Mouse (Mus musculus) midbrain, postnatal 0 days (tissue): ENCODE measurements around the gene Cp. TPM values are rescaled to one million over a fixed set of nuclear protein-coding genes. Genes with fewer than 3 reads are reported as not detected.
"Not testable (repeated sequence)": the region's sequence is repeated elsewhere in the genome, so short reads cannot be mapped to it uniquely, and the experiment has no call there.

Experiments used
- ATAC-seq: fragments of 200-750 bp; cut with Nextera tagmentation; 2 replicates; pipeline ENCODE4 v1.8.0; 2017; ENCODE audit warnings: moderate number of reproducible peaks, mild to moderate bottlenecking, moderate TSS enrichment, moderate library complexity; ENCODE audit not compliant: low FRiP score
- DNase-seq: peaks from one replicate; pipeline ENCODE4 v3.0.0-alpha.2; 2015; ENCODE audit warnings: low spot score
- H3K27ac ChIP-seq: fragments of 300-500 bp; sonication (generic); 2 replicates; pipeline ENCODE4 v1.5.1; 2014; ENCODE audit warnings: low read depth, mild to moderate bottlenecking, low read length, mixed read lengths
- H3K27me3 ChIP-seq: fragments of 300-500 bp; sonication (generic); 2 replicates; pipeline ENCODE4 v1.6.1; 2014; ENCODE audit warnings: low read length, control low read depth, mixed read lengths; ENCODE audit not compliant: insufficient read depth
- H3K36me3 ChIP-seq: fragments of 300-500 bp; sonication (generic); 2 replicates; pipeline ENCODE4 v1.6.1; 2014; ENCODE audit warnings: low read length, control low read depth, mixed read lengths; ENCODE audit not compliant: insufficient read depth
- H3K4me1 ChIP-seq: fragments of 300-500 bp; sonication (generic); 2 replicates; pipeline ENCODE4 v1.6.1; 2014; ENCODE audit warnings: mild to moderate bottlenecking, control low read depth, antibody characterized with exemption, low read length, mixed read lengths; ENCODE audit not compliant: insufficient read depth
- H3K4me2 ChIP-seq: fragments of 300-500 bp; sonication (generic); 2 replicates; pipeline ENCODE4 v1.6.1; 2014; ENCODE audit warnings: low read depth, mild to moderate bottlenecking, low read length, mixed read lengths; ENCODE audit not compliant: poor library complexity, severe bottlenecking
- H3K4me3 ChIP-seq: fragments of 300-500 bp; sonication (generic); 2 replicates; pipeline ENCODE4 v1.5.1; 2014; ENCODE audit warnings: low read depth, mild to moderate bottlenecking, low read length, moderate library complexity
- H3K9ac ChIP-seq: fragments of 300-500 bp; sonication (generic); replicated peaks from 2 replicates; pipeline ENCODE4 v1.6.1; 2014; ENCODE audit warnings: mild to moderate bottlenecking, low read length, moderate library complexity, mixed read lengths; ENCODE audit not compliant: poor library complexity, severe bottlenecking
- H3K9me3 ChIP-seq: fragments of 300-500 bp; sonication (generic); 2 replicates; pipeline ENCODE4 v1.6.1; 2016; ENCODE audit warnings: low read length, control low read depth
- CTCF ChIP-seq: IDR thresholded peaks from 2 replicates; pipeline ENCODE4 v1.5.1; 2016; ENCODE audit warnings: antibody characterized with exemption, mild to moderate bottlenecking
- WGBS: fragments of 180-500 bp; shearing (Covaris S2); extraction: QIAGEN DNeasy Blood & Tissue Kit; methylation state at CpG from one replicate; pipeline ENCODE4 v1.1.7; 2014; 5-methylcytosine and 5-hydroxymethylcytosine counted together
- polyA plus RNA-seq: library from polyadenylated mRNA; unstranded; fragments of >200 nt; fragmentation: Nextera tagmentation; extraction: Ambion mirVana; gene quantifications from 2 replicates; pipeline ENCODE4 v1.2.1, GENCODE M21; 2015
- total RNA-seq: library from RNA; depleted of rRNA; stranded (reverse); fragments of >200 nt; gene quantifications from 2 replicates; pipeline ENCODE4 v1.2.3, GENCODE M21; 2014; rRNA removed

Cp gene
- total and polyA plus RNA-seq, 2 experiments from 2014 or later = 12.2 to 13.3 TPM

DNA sequence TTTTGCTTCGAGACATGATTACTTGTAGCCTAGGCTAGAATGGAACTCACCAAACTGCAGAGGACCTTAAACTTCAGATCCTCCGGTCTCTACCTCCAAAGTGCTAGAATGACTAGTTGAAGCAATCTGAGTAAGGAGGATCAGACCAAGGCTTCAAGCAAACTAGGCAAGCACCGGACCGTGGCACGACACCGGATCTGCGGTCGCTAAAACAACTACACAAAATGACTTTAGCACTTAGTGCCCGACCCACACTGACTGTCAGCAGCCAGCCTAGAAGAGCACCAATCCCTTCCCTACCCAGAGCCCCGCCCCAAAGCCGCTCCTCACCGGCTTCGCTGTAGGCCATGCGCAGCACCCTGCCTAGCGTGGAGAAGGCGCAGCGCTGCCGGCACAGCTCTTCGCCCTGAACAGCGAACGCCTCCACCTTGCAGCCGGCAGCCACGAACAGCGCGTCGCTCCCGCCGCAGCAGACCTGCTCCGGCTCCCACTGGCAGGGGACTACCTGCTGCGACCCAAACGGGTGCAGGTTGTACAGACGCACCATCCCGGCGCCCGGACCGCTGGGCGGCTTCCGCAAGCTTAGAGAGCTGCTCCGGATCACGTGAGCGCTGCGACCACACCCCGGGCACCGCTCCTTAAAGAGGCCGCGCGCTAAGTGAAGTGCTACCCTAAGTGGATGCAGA lies 78.0 kb downstream of the Cp start, which contains the start of gene Hps3:
Hps3 (minus strand) TSS at position 597 of the 686 bp plus-strand sequence.
- Histone ChIP-seq H3K27ac (peak within 1 kb of the TSS; percentile 62), H3K9me3 (no peaks in the 10 kb centered on the region), H3K4me3 (peak within 1 kb of the TSS; percentile 90), H3K4me1 (peaks cover 7% of the 10 kb centered on the region; the same call in 1 of the 2 replicates), H3K36me3 (no peaks in the 10 kb centered on the region), H3K27me3 (no peaks in the 10 kb centered on the region), H3K4me2 (peak within 1 kb of the TSS; percentile 76), H3K9ac (peak within 1 kb of the TSS; percentile 64)
- no peak; the same call in 1 of the 2 replicates for TF ChIP-seq CTCF
- peak; percentile 97 for ATAC-seq
- WGBS = under 1% methylated on average over 47 of the region's 47 CpGs
- peak; percentile 86 for DNase-seq

DNA sequence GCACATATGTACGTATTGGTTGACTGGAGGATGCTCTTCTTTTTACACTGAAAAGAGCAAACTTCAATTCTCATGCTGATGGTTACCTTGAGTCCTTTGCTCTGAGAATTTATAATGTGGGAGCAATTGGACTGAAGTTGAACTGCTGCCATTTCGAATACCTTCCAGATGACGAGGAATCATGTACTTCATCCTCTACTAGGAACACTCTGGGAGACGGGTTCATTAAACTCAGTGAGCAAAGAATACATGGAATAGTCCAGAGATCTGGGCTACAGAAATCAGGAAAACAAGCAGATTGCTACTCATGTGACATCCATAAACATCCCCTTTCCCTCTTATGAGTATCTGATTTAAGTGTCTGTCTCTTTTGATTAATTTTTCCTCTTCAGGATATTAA lies 79.2 kb downstream of the Cp start:
- H3K4me2 ChIP-seq = no peak overlapping the region
- no peak overlapping the region for H3K9ac ChIP-seq
- TF ChIP-seq CTCF = no peak
- H3K36me3 ChIP-seq = no peaks in the 10 kb centered on the region
- DNase-seq (no peak), ATAC-seq (no peak)
- 79% methylated on average over 4 of the region's 4 CpGs for WGBS
- H3K27ac ChIP-seq = no peak overlapping the region
- H3K27me3 ChIP-seq = no peaks in the 10 kb centered on the region
- no peaks in the 10 kb centered on the region for H3K9me3 ChIP-seq
- H3K4me3 ChIP-seq = no peak overlapping the region
- peaks cover 7% of the 10 kb centered on the region; the same call in 1 of the 2 replicates for H3K4me1 ChIP-seq

DNA sequence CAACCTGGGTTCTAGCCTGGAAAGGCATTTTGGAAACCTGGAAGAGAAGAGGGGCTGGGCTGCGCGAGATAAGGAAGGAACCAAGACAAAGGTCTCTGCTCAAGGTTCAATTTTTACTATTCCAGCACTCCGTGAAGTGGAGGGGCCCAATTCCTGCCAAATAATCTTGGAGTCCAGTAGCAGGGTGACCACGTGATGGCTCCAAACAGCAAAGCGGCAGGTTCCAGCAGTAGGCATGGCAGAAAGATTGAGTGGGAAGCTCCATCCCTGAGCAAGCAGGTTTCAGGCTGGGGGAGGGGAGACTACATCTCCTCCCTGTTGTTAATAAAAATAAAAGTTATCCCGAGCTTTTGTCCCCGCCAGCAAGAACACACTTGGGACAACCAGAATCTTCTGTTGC lies 84.6 kb downstream of the Cp start:
- H3K9ac ChIP-seq, H3K4me1 ChIP-seq, H3K27me3 ChIP-seq, DNase-seq, H3K4me3 ChIP-seq, H3K36me3 ChIP-seq, H3K27ac ChIP-seq, H3K9me3 ChIP-seq, ATAC-seq, H3K4me2 ChIP-seq: not testable (repeated sequence)
- 91% methylated on average over 7 of the region's 7 CpGs for WGBS

DNA sequence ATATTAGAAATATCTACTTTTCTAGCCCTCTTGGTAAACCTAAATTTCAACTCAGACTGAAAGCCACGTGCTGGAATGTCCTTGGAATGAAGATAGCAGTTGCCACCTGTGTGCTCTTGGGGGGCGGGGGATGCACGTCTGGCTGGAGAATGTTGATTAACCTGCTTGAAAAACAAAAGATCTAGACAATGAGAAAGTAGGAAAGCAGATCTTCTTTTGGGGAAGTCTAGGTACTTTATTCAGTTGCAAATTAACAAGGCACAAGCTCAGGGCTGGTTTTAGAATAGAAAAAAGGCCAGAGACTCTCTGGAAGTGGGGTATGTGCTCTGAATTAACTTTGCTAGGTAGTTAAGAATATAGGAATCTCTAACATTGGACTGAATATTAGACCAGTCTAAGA lies 87.9 kb downstream of the Cp start:
- WGBS = 73% methylated on average over 3 of the region's 3 CpGs
- not testable (repeated sequence) for ATAC-seq, H3K27ac ChIP-seq

DNA sequence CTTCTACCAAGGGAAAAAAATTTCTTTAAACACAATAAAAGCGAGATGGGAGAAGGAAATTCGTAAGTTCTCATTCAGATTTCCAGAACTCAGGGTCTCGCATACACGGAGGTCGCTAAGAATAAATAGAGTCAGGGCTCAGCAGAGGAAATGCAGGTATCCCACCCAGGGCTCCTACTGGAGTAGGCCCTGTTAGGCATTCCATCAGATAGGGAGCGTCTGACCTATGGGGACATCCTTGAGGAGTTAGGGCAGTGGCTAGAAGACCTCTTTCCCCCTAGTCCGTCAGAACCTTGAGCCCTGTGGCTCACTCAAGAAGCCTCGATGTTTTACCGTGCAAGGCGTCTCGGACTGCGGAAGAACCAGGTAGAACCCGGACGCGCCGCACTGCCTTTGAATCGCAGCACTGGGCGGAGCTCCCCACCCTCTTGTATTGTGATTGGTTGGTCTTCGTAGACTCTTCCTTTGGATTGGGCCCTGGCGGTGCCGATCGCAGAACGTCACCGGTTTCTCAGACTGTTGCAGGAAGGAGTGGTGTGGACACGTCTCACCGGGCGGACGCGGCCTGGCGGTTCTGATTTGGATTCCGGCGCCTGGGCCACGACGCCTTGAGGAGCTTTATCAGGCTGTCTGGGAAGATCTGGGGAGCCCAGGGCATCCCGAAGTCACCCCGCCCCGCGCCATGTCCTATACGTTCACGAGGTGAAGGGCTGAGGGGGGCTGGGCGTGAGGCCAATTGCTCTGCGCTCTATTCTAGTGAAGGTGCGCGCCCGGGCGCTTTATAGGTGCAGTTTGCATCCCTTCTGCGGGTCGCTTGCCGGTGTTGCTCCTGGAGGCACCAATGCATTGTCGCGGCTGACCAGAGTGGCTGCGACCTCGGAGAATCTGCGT lies 100.7 kb downstream of the Cp start, which contains the start of gene Hltf:
Hltf (plus strand) TSS at position 506 of the 891 bp plus-strand sequence.
- no peaks in the 10 kb centered on the region for H3K4me1 ChIP-seq
- no peaks in the 10 kb centered on the region for H3K27me3 ChIP-seq
- H3K4me2 ChIP-seq = peak within 1 kb of the TSS; percentile 63
- H3K9me3 ChIP-seq = no peaks in the 10 kb centered on the region
- peak within 1 kb of the TSS; percentile 85 for H3K27ac ChIP-seq
- peak within 1 kb of the TSS; percentile 76 for H3K9ac ChIP-seq
- TF ChIP-seq CTCF = no peak
- ATAC-seq (peak; percentile 100), DNase-seq (peak; percentile 96)
- peak within 1 kb of the TSS; percentile 77 for H3K4me3 ChIP-seq
- H3K36me3 ChIP-seq = no peaks in the 10 kb centered on the region
- under 1% methylated on average over 49 of the region's 54 CpGs for WGBS

More for the DNA sequence above, 87.9 kb downstream of the Cp start:
- H3K4me1 ChIP-seq, H3K9me3 ChIP-seq, H3K9ac ChIP-seq, H3K4me2 ChIP-seq, H3K27me3 ChIP-seq, H3K4me3 ChIP-seq, DNase-seq, H3K36me3 ChIP-seq: not testable (repeated sequence)

DNA sequence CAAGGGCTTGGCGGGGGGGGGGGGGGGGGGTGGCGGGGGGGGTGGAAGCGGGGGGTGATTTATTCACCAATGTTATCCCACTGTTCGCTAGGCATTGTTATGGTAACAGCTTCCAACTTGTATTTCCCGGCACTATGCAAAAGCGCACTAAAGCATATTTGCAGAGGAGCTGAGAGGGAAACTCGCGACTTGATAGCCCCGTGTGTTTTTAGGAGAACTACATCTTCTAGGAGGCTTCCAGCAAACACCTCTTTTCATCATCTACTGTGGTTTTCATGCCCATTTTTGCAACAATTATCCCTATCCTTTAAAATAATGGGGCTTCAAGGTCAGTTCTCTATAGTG lies 101.3 kb downstream of the Cp start:
- H3K9ac ChIP-seq = peak overlapping the region; percentile 76
- H3K4me3 ChIP-seq = peak overlapping the region; percentile 77
- H3K36me3 ChIP-seq = no peaks in the 10 kb centered on the region
- H3K27ac ChIP-seq = peak overlapping the region; percentile 85
- WGBS = 0% methylated on average over 8 of the region's 9 CpGs
- ATAC-seq (no peak), DNase-seq (no peak)
- no peaks in the 10 kb centered on the region for H3K27me3 ChIP-seq
- H3K9me3 ChIP-seq = no peaks in the 10 kb centered on the region
- no peaks in the 10 kb centered on the region for H3K4me1 ChIP-seq
- no peak for TF ChIP-seq CTCF
- H3K4me2 ChIP-seq = peak overlapping the region; percentile 61

Other genes with a start within 250 kb of the Cp start
- 16.3 and 18.5 TPM in 2 replicates for gene Hps3, start 78.3 kb downstream of the Cp start, total RNA-seq
- 8.4 and 9.3 TPM in 2 replicates for gene Hps3, start 78.3 kb downstream of the Cp start, polyA plus RNA-seq
- gene Hltf, start 100.8 kb downstream of the Cp start, total RNA-seq = 12.6 and 13.5 TPM in 2 replicates
- 6.3 and 8.1 TPM in 2 replicates for gene Hltf, start 100.8 kb downstream of the Cp start, polyA plus RNA-seq
- 38.0 and 40.5 TPM in 2 replicates for gene Gyg, start 198.3 kb downstream of the Cp start, total RNA-seq
- 77.8 and 86.3 TPM in 2 replicates for gene Gyg, start 198.3 kb downstream of the Cp start, polyA plus RNA-seq